Mouse (Mus musculus) cerebellum, adult 2 months (tissue): ENCODE results near the gene Dusp1.

Experiments used
- CTCF ChIP-seq: fragments of 200-500 bp; IDR thresholded peaks from 2 replicates; pipeline ENCODE4 v1.5.1; 2011; ENCODE audit warnings: low read depth, mild to moderate bottlenecking, control low read depth, low read length, moderate library complexity, borderline replicate concordance; ENCODE audit not compliant: insufficient read depth
- POLR2A ChIP-seq: fragments of 200-500 bp; IDR thresholded peaks from 2 replicates; pipeline ENCODE4 v1.6.1; 2011; ENCODE audit warnings: low read length, control low read depth, borderline replicate concordance; ENCODE audit not compliant: insufficient read depth

GRCm38 (mm10) chr17:26462634-26463170, 99.2 kb downstream of the Dusp1 start:
- TF ChIP-seq CTCF (peak; percentile 98), POLR2A (no peak)
